In genomic region chr17:47881330-47881729, GRCm38 (mm10) we compare ENCODE assay signal across 22 mouse cellular contexts. TPM values are rescaled to one million over a fixed set of nuclear protein-coding genes. Genes with fewer than 3 reads are reported as not detected.
DNase-seq lines count a peak whose midpoint lies in the region; ATAC-seq and TF ChIP-seq lines count a peak whose summit lies in the region.
"Had no signal": no experiment of that assay in that cellular context is flagged by ENCODE, and none has a peak within 500 bp of the region (broad histone marks: within the 10 kb centered on the region; RNA-seq: fewer than 3 reads in every experiment).

No protein-coding gene starts in this region.

- WGBS in lung, embryonic 14.5 days, result 54% methylated on average over 13 of the region's 13 CpGs
- WGBS in embryonic facial prominence, embryonic 11.5 days, result 55% methylated on average over 13 of the region's 13 CpGs
- 44% methylated on average over 13 of the region's 13 CpGs for WGBS in limb, embryonic 11.5 days

- H3K4me1 ChIP-seq in lung, embryonic 14.5 days (ENCODE audit: insufficient read depth), result peaks cover 22% of the 10 kb centered on the region
- H3K4me1 ChIP-seq in embryonic facial prominence, embryonic 11.5 days (ENCODE audit: control insufficient read depth, insufficient read depth, low read length), result peaks cover 31% of the 10 kb centered on the region
- H3K4me1 ChIP-seq in limb, embryonic 11.5 days (ENCODE audit: control insufficient read depth, insufficient read depth, low read length), result peaks cover 35% of the 10 kb centered on the region

- no peaks in the 10 kb centered on the region for H3K9me3 ChIP-seq in lung, embryonic 14.5 days (ENCODE audit: low read depth, low read length)
- H3K9me3 ChIP-seq in embryonic facial prominence, embryonic 11.5 days (replicated peaks; ENCODE audit: control insufficient read depth, low read length), result no peaks in the 10 kb centered on the region
- no peaks in the 10 kb centered on the region for H3K9me3 ChIP-seq in limb, embryonic 11.5 days (ENCODE audit: control insufficient read depth, low read length)
- H3K9me3 ChIP-seq: forebrain, embryonic 13.5 days; heart, embryonic 13.5 days; midbrain, embryonic 13.5 days had no signal

- H3K9ac ChIP-seq in lung, embryonic 14.5 days, result no peak overlapping the region
- no peak overlapping the region for H3K9ac ChIP-seq in embryonic facial prominence, embryonic 11.5 days (replicated peaks; ENCODE audit: low read length)
- no peak overlapping the region for H3K9ac ChIP-seq in limb, embryonic 11.5 days (ENCODE audit: low read length)
- H3K9ac ChIP-seq: heart, embryonic 13.5 days had no signal

- peak; percentile 45 for DNase-seq in lung, embryonic 14.5 days
- no peak for DNase-seq in lung, postnatal 4 days
- DNase-seq in NIH3T3 (ENCODE audit: low read depth), result peak; percentile 70
- peak; percentile 79 for DNase-seq in embryonic facial prominence, embryonic 11.5 days (ENCODE audit: low spot score)
- peak; percentile 69 for DNase-seq in limb, embryonic 11.5 days (ENCODE audit: low spot score)
- no peak for DNase-seq in urinary bladder, postnatal 4 days (ENCODE audit: low spot score in 2 of 2)
- DNase-seq in kidney, adult 8-10 months, result no peak
- DNase-seq: adrenal gland, postnatal 25 days; cerebellum, adult 2 months; heart, postnatal 36 days; kidney, adult 11 months; lung, adult 18-20 months; right cerebral cortex, postnatal 14 days; thymus, postnatal 36 days had no signal

- TF ChIP-seq CTCF in lung, embryonic 14.5 days (IDR thresholded peaks at IDR 0.05; ENCODE audit: low read depth), result no peak

- H3K27me3 ChIP-seq in lung, embryonic 14.5 days (ENCODE audit: insufficient read depth, low read length), result no peaks in the 10 kb centered on the region
- no peaks in the 10 kb centered on the region for H3K27me3 ChIP-seq in embryonic facial prominence, embryonic 11.5 days (ENCODE audit: control insufficient read depth, insufficient read depth, low read length)
- H3K27me3 ChIP-seq in limb, embryonic 11.5 days (ENCODE audit: control insufficient read depth, insufficient read depth, low read length), result no peaks in the 10 kb centered on the region
- H3K27me3 ChIP-seq: heart, embryonic 13.5 days had no signal

- ATAC-seq in lung, embryonic 14.5 days (ENCODE audit: insufficient read depth), result no peak
- ATAC-seq in embryonic facial prominence, embryonic 11.5 days (replicated peaks; ENCODE audit: insufficient number of reproducible peaks, low FRiP score, low TSS enrichment, low read depth), result no peak
- no peak for ATAC-seq in limb, embryonic 11.5 days (ENCODE audit: insufficient number of reproducible peaks, low FRiP score, low TSS enrichment, low read depth)
- ATAC-seq: forebrain, embryonic 13.5 days; hindbrain, postnatal 0 days; midbrain, embryonic 13.5 days had no signal

- H3K27ac ChIP-seq in lung, embryonic 14.5 days (ENCODE audit: low read depth), result peak overlapping the region; percentile 18; the same call in 1 of the 2 replicates
- no peak overlapping the region; the same call in 1 of the 2 replicates for H3K27ac ChIP-seq in embryonic facial prominence, embryonic 11.5 days (replicated peaks; ENCODE audit: low read depth, low read length)
- no peak overlapping the region for H3K27ac ChIP-seq in limb, embryonic 11.5 days (replicated peaks; ENCODE audit: low read depth, low read length)
- H3K27ac ChIP-seq: forebrain, embryonic 13.5 days; heart, embryonic 13.5 days; hindbrain, postnatal 0 days; kidney, postnatal 0 days; macrophage; midbrain, embryonic 13.5 days had no signal

- H3K36me3 ChIP-seq in lung, embryonic 14.5 days (ENCODE audit: insufficient read depth), result peaks cover 90% of the 10 kb centered on the region
- no peaks in the 10 kb centered on the region; the same call in none of the 2 replicates for H3K36me3 ChIP-seq in embryonic facial prominence, embryonic 11.5 days (replicated peaks; ENCODE audit: control insufficient read depth, insufficient read depth, low read depth, low read length)
- peaks cover 7% of the 10 kb centered on the region for H3K36me3 ChIP-seq in limb, embryonic 11.5 days (ENCODE audit: control insufficient read depth, insufficient read depth, low read length)

- H3K4me3 ChIP-seq in lung, embryonic 14.5 days (ENCODE audit: low read depth, low read length), result no peak overlapping the region
- H3K4me3 ChIP-seq in embryonic facial prominence, embryonic 11.5 days (ENCODE audit: low read depth, low read length), result no peak overlapping the region
- no peak overlapping the region for H3K4me3 ChIP-seq in limb, embryonic 11.5 days (ENCODE audit: low read depth, low read length)
- H3K4me3 ChIP-seq: forebrain, embryonic 13.5 days; heart, embryonic 13.5 days; midbrain, embryonic 13.5 days; myocyte had no signal

- H3K4me2 ChIP-seq in lung, embryonic 14.5 days, result no peak overlapping the region
- no peak overlapping the region for H3K4me2 ChIP-seq in embryonic facial prominence, embryonic 11.5 days (ENCODE audit: low read depth, low read length)
- H3K4me2 ChIP-seq in limb, embryonic 11.5 days (ENCODE audit: low read depth, severe bottlenecking), result no peak overlapping the region
- H3K4me2 ChIP-seq: forebrain, embryonic 13.5 days; heart, embryonic 13.5 days; liver, embryonic 11.5 days; midbrain, embryonic 13.5 days had no signal

RNA-seq across cellular contexts. Expression of gene Foxp4, which starts 43.1 kb away (rescaled TPM):
- polyA plus RNA-seq in lung, embryonic 14.5 days (2014; fragmentation: Nextera tagmentation; extraction: Ambion mirVana), result 37.2 and 42.2 TPM in 2 replicates
- polyA plus RNA-seq in embryonic facial prominence, embryonic 11.5 days (2014; fragmentation: Nextera tagmentation; extraction: Ambion mirVana), result 29.0 and 32.4 TPM in 2 replicates
- 30.5 and 30.7 TPM in 2 replicates for polyA plus RNA-seq in limb, embryonic 11.5 days (2014; fragmentation: Nextera tagmentation; extraction: Ambion mirVana)

RNA-seq across cellular contexts. Expression of gene Mdfi, which starts 46.8 kb away (rescaled TPM):
- polyA plus RNA-seq in lung, embryonic 14.5 days (2014; fragmentation: Nextera tagmentation; extraction: Ambion mirVana), result 38.8 and 43.6 TPM in 2 replicates
- polyA plus RNA-seq in embryonic facial prominence, embryonic 11.5 days (2014; fragmentation: Nextera tagmentation; extraction: Ambion mirVana), result 75.2 and 95.7 TPM in 2 replicates
- 56.4 and 100.0 TPM in 2 replicates for polyA plus RNA-seq in limb, embryonic 11.5 days (2014; fragmentation: Nextera tagmentation; extraction: Ambion mirVana)
- polyA plus RNA-seq: macrophage had no signal

Comparison
In these comparisons a context has a peak if more than half of its experiments do, and no peak if none do; other contexts are left out.
1. DNase-seq: peak in lung, embryonic 14.5 days (single experiment), NIH3T3 (single experiment), embryonic facial prominence, embryonic 11.5 days (single experiment) and limb, embryonic 11.5 days (single experiment); none in lung, postnatal 4 days (0 of 2), urinary bladder, postnatal 4 days (0 of 2) and kidney, adult 8-10 months (0 of 2).